Mouse (Mus musculus): ENCODE data around the gene Cdh16.

- TF ChIP-seq GATA1 (IDR thresholded peaks at IDR 0.05; ENCODE audit: low read length) (no peak), TAL1 (IDR thresholded peaks at IDR 0.05; ENCODE audit: low read length) (no peak)
These were observed 16.0 kb upstream of the Cdh16 start for GRCm38 (mm10) chr8:104640241-104640640.

All from erythroblast, embryonic 14.5 days (primary cell).